Mouse (Mus musculus): ENCODE data around the gene Ppfibp2. TPM values are rescaled to one million over a fixed set of nuclear protein-coding genes. Genes with fewer than 3 reads are reported as not detected.

Ppfibp2 gene
- polyA plus RNA-seq, 1 experiment, result 0.60 TPM

DNA sequence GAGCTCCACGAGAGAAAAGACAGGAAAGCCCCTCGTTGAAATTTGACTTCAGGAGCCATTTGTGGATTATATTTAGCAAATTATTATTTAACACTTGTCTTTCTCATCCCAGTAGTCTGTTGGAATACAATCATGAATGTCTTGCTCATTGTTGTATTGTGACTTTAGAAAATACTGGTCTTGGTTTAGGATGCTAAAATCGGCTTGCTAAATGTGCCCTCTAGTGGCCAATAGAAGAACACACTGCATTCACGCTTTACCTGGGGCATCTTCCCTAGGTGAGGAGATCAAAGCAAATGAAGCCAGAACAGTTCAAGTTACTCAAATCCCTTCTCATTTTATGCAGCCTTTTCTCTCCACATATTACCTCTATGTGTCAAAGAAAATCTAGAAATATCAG is 184.6 kb downstream of the Ppfibp2 start:
- H3K27me3 ChIP-seq (ENCODE audit: control insufficient read depth, insufficient read depth, insufficient read length), result no peaks in the 10 kb centered on the region
- H3K4me3 ChIP-seq, result no peak overlapping the region
- no peak overlapping the region for H3ac ChIP-seq (ENCODE audit: control insufficient read depth, insufficient read length)
- TF ChIP-seq SRF (IDR thresholded peaks at IDR 0.05; ENCODE audit: control insufficient read depth, insufficient read length, low read depth) (no peak), TCF12 (IDR thresholded peaks at IDR 0.05; ENCODE audit: insufficient read depth, poor library complexity, severe bottlenecking) (no peak), POLR2A (IDR thresholded peaks at IDR 0.05; ENCODE audit: insufficient read length, low read depth) (no peak), CEBPB (IDR thresholded peaks at IDR 0.05; ENCODE audit: insufficient read depth, poor library complexity, severe bottlenecking) (no peak), MYOD1 (IDR thresholded peaks at IDR 0.05; ENCODE audit: control insufficient read depth in 1 of 3, insufficient read length in 2 of 3, low read depth in 2 of 3) (no peak), REST (IDR thresholded peaks at IDR 0.05; ENCODE audit: insufficient read depth, insufficient read length) (no peak), MAX (IDR thresholded peaks at IDR 0.05; ENCODE audit: low read depth) (no peak), MYOG (IDR thresholded peaks at IDR 0.05; ENCODE audit: control insufficient read depth in 1 of 3, insufficient read depth in 1 of 3, insufficient read length in 2 of 3, low read depth in 2 of 3) (no peak), USF1 (IDR thresholded peaks at IDR 0.05; ENCODE audit: low read depth) (no peak), TCF3 (IDR thresholded peaks at IDR 0.05; ENCODE audit: insufficient read length, low read depth) (no peak)
- no peak overlapping the region for H3K4me2 ChIP-seq (ENCODE audit: low read depth)
- no peaks in the 10 kb centered on the region for H3K36me3 ChIP-seq (ENCODE audit: control insufficient read depth, insufficient read depth)
- H3K79me2 ChIP-seq (ENCODE audit: control insufficient read depth, insufficient read depth), result no peaks in the 10 kb centered on the region

- Histone ChIP-seq H3K36me3 (ENCODE audit: control insufficient read depth, insufficient read depth) (no peaks in the 10 kb centered on the region), H3K4me3 (no peak overlapping the region), H3K27me3 (ENCODE audit: control insufficient read depth, insufficient read depth, insufficient read length) (no peaks in the 10 kb centered on the region), H3K4me2 (ENCODE audit: low read depth) (no peak overlapping the region), H3K79me2 (ENCODE audit: control insufficient read depth, insufficient read depth) (no peaks in the 10 kb centered on the region), H3ac (ENCODE audit: control insufficient read depth, insufficient read length) (no peak overlapping the region)
- TF ChIP-seq POLR2AphosphoS2 (IDR thresholded peaks at IDR 0.05; ENCODE audit: insufficient read length, low read depth) (no peak), MYOD1 (IDR thresholded peaks at IDR 0.05; ENCODE audit: control insufficient read depth in 1 of 3, insufficient read length in 2 of 3, low read depth in 2 of 3) (no peak), TCF3 (IDR thresholded peaks at IDR 0.05; ENCODE audit: insufficient read length, low read depth) (no peak), USF1 (IDR thresholded peaks at IDR 0.05; ENCODE audit: low read depth) (no peak), REST (IDR thresholded peaks at IDR 0.05; ENCODE audit: insufficient read depth, insufficient read length) (no peak), MYOG (IDR thresholded peaks at IDR 0.05; ENCODE audit: control insufficient read depth in 1 of 3, insufficient read depth in 1 of 3, insufficient read length in 2 of 3, low read depth in 2 of 3) (no peak), TCF12 (IDR thresholded peaks at IDR 0.05; ENCODE audit: insufficient read depth, poor library complexity, severe bottlenecking) (no peak), SRF (IDR thresholded peaks at IDR 0.05; ENCODE audit: control insufficient read depth, insufficient read length, low read depth) (no peak), CEBPB (IDR thresholded peaks at IDR 0.05; ENCODE audit: insufficient read depth, poor library complexity, severe bottlenecking) (no peak), POLR2A (IDR thresholded peaks at IDR 0.05; ENCODE audit: insufficient read length, low read depth) (no peak), MAX (IDR thresholded peaks at IDR 0.05; ENCODE audit: low read depth) (no peak), E2F4 (IDR thresholded peaks at IDR 0.05; ENCODE audit: insufficient read depth) (no peak)
Measured at GRCm38 (mm10) chr7:107787977-107788620, 193.1 kb downstream of the Ppfibp2 start.

DNA sequence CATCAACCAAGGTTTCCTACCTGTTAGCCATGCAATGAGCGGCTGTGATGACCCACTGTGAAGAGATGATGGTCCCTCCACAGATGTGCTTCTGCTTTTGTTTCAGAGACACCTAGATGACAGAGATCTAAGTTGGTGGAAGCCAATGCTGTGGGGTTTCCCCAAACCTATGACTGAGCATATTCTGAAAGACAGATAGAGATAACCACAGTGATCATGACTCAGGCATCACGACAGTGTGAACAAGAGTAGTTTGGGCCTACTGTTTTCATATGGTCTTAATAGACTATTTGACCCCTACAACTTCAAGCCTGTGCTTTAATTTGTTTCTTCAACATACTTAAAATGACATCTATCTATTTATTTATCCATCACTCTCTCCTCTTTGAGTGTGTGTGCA is 201.5 kb downstream of the Ppfibp2 start:
- no peaks in the 10 kb centered on the region for H3K36me3 ChIP-seq (ENCODE audit: control insufficient read depth, insufficient read depth)
- H3K27me3 ChIP-seq (ENCODE audit: control insufficient read depth, insufficient read depth, insufficient read length), result no peaks in the 10 kb centered on the region
- no peak overlapping the region for H3K4me2 ChIP-seq (ENCODE audit: low read depth)
- no peak overlapping the region for H3K4me3 ChIP-seq
- TF ChIP-seq POLR2A (IDR thresholded peaks at IDR 0.05; ENCODE audit: insufficient read length, low read depth), result no peak
- TF ChIP-seq MYOG (IDR thresholded peaks at IDR 0.05; ENCODE audit: control insufficient read depth in 1 of 3, insufficient read depth in 1 of 3, insufficient read length in 2 of 3, low read depth in 2 of 3), result no peak
- TF ChIP-seq SRF (IDR thresholded peaks at IDR 0.05; ENCODE audit: control insufficient read depth, insufficient read length, low read depth), result no peak
- no peak for TF ChIP-seq MYOD1 (IDR thresholded peaks at IDR 0.05; ENCODE audit: control insufficient read depth in 1 of 3, insufficient read length in 2 of 3, low read depth in 2 of 3)
- TF ChIP-seq POLR2AphosphoS2 (IDR thresholded peaks at IDR 0.05; ENCODE audit: insufficient read length, low read depth), result no peak
- no peak for TF ChIP-seq REST (IDR thresholded peaks at IDR 0.05; ENCODE audit: insufficient read depth, insufficient read length)
- TF ChIP-seq CEBPB (IDR thresholded peaks at IDR 0.05; ENCODE audit: insufficient read depth, poor library complexity, severe bottlenecking), result no peak
- no peak for TF ChIP-seq TCF12 (IDR thresholded peaks at IDR 0.05; ENCODE audit: insufficient read depth, poor library complexity, severe bottlenecking)
- no peak for TF ChIP-seq MAX (IDR thresholded peaks at IDR 0.05; ENCODE audit: low read depth)
- no peak for TF ChIP-seq USF1 (IDR thresholded peaks at IDR 0.05; ENCODE audit: low read depth)
- no peak for TF ChIP-seq TCF3 (IDR thresholded peaks at IDR 0.05; ENCODE audit: insufficient read length, low read depth)
- TF ChIP-seq E2F4 (IDR thresholded peaks at IDR 0.05; ENCODE audit: insufficient read depth), result no peak
- no peaks in the 10 kb centered on the region for H3K79me2 ChIP-seq (ENCODE audit: control insufficient read depth, insufficient read depth)
- no peak overlapping the region for H3ac ChIP-seq (ENCODE audit: control insufficient read depth, insufficient read length)

Other genes starting within 250 kb of the Ppfibp2 start
- not detected for gene Syt9, start 224.5 kb upstream of the Ppfibp2 start, polyA plus RNA-seq (2012; fragmentation: generic; extraction: Trizol)
- not detected for gene Olfml1, start 27.8 kb upstream of the Ppfibp2 start, polyA plus RNA-seq (2012; fragmentation: generic; extraction: Trizol)
- not detected for gene 5330417H12Rik, start 30.0 kb downstream of the Ppfibp2 start, polyA plus RNA-seq (2012; fragmentation: generic; extraction: Trizol)
- 0.11 TPM for gene Cyb5r2, start 162.8 kb downstream of the Ppfibp2 start, polyA plus RNA-seq (2012; fragmentation: generic; extraction: Trizol)
- not detected for gene Ovch2, start 206.0 kb downstream of the Ppfibp2 start, polyA plus RNA-seq (2012; fragmentation: generic; extraction: Trizol)
- not detected for gene Olfr467, start 217.1 kb downstream of the Ppfibp2 start, polyA plus RNA-seq (2012; fragmentation: generic; extraction: Trizol)
- not detected for gene Olfr469, start 230.3 kb downstream of the Ppfibp2 start, polyA plus RNA-seq (2012; fragmentation: generic; extraction: Trizol)